Mouse (Mus musculus): ENCODE measurements around the gene Col24a1.

DNA sequence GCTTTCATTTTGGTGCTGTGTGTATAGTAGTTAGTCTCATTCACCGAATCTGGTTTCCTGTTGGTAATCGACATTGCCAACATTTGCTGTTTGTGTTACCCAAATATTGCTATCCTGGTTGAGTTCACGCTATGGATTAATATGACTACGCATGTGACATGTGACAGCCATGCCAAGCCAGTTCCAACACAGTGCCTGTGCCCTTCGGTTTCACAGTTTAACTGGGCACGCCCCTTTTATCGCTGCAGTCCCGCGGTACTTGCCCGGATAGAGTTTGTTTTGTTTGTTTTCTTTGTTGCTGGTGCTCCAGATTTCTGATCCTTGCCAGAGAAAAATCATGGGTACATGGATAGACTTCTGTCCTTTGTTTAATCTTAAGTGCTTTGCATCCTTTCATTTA, 263.9 kb downstream of the Col24a1 start:
- TF ChIP-seq USF1 (IDR thresholded peaks at IDR 0.05; ENCODE audit: low read depth) (no peak), POLR2AphosphoS2 (IDR thresholded peaks at IDR 0.05; ENCODE audit: insufficient read length, low read depth) (no peak), POLR2A (IDR thresholded peaks at IDR 0.05; ENCODE audit: insufficient read length, low read depth) (no peak), CEBPB (IDR thresholded peaks at IDR 0.05; ENCODE audit: insufficient read depth, poor library complexity, severe bottlenecking) (no peak)
